Mouse (Mus musculus) olfactory bulb, adult 2 months (tissue): ENCODE data around the gene Sufu. TPM values are rescaled to one million over a fixed set of nuclear protein-coding genes. Genes with fewer than 3 reads are reported as not detected.
A peak's percentile ranks its signal among the peaks of the same experiment; 100 is the strongest.

ENCODE experiments used
- H3K27ac ChIP-seq: fragments of 200-500 bp; 2 replicates; pipeline ENCODE4 v1.5.1; 2012; ENCODE audit warnings: low read depth, low read length; ENCODE audit not compliant: insufficient read depth
- H3K4me1 ChIP-seq: fragments of 200-500 bp; 2 replicates; pipeline ENCODE4 v1.6.1; 2012; ENCODE audit warnings: low read length; ENCODE audit not compliant: control insufficient read depth, insufficient read depth
- H3K4me3 ChIP-seq: fragments of 200-500 bp; 2 replicates; pipeline ENCODE4 v1.5.1; 2012; ENCODE audit warnings: mild to moderate bottlenecking, low read depth, low read length, moderate library complexity; ENCODE audit not compliant: insufficient read depth
- CTCF ChIP-seq: fragments of 200-500 bp; IDR thresholded peaks from 2 replicates; pipeline ENCODE4 v1.5.1; 2012; ENCODE audit warnings: low read depth, mild to moderate bottlenecking, low read length, moderate library complexity; ENCODE audit not compliant: insufficient read depth
- POLR2A ChIP-seq: fragments of 200-500 bp; IDR thresholded peaks from 2 replicates; pipeline ENCODE4 v1.6.1; 2012; ENCODE audit warnings: mild to moderate bottlenecking, low read depth, low read length, moderate library complexity; ENCODE audit not compliant: insufficient read depth
- WGBS: fragments of 180-500 bp; shearing (Covaris S2); methylation state at CpG from one replicate; pipeline ENCODE4 v1.1.7; 2018; 5-methylcytosine and 5-hydroxymethylcytosine counted together
- polyA plus RNA-seq: library from polyadenylated mRNA; stranded (reverse); fragments of >200 nt; gene quantifications from 2 replicates; pipeline ENCODE4 v1.2.4, GENCODE M21; 2012; ENCODE audit warnings: low replicate concordance; ENCODE audit not compliant: missing spikeins, insufficient read depth, insufficient read length

Gene Sufu
- polyA plus RNA-seq, 1 experiment: not detected

- peaks cover 18% of the 10 kb centered on the region for H3K4me1 ChIP-seq
- peak within 1 kb of the TSS; percentile 98 for H3K27ac ChIP-seq
- peak within 1 kb of the TSS; percentile 90 for H3K4me3 ChIP-seq
- no peak for TF ChIP-seq CTCF
- 0 out of 2 replicates have a peak, but pooled peaks have one; percentile 36 for TF ChIP-seq POLR2A
- under 1% methylated on average over 60 of the region's 64 CpGs for WGBS
Observed at GRCm38 (mm10) chr19:46501401-46502068, 104.8 kb downstream of the Sufu start, which contains the start of gene Trim8. Gene Trim8, plus strand, starts transcription at chr19:46501702.

- H3K4me3 ChIP-seq: peak overlapping the region; percentile 90
- H3K27ac ChIP-seq: peak overlapping the region; percentile 98
- 0 out of 2 replicates have a peak, but pooled peaks have one; percentile 26 for TF ChIP-seq POLR2A
- TF ChIP-seq CTCF: no peak
- peaks cover 23% of the 10 kb centered on the region for H3K4me1 ChIP-seq
- WGBS: under 1% methylated on average over 41 of the region's 46 CpGs
Observed at GRCm38 (mm10) chr19:46502069-46502455, 105.4 kb downstream of the Sufu start.

GRCm38 (mm10) chr19:46502471-46503166 lies 105.9 kb downstream of the Sufu start:
- no peak for TF ChIP-seq POLR2A
- TF ChIP-seq CTCF: no peak
- peaks cover 29% of the 10 kb centered on the region for H3K4me1 ChIP-seq
- H3K27ac ChIP-seq: peak overlapping the region; percentile 98
- peak overlapping the region; percentile 90 for H3K4me3 ChIP-seq
- WGBS: under 1% methylated on average over 53 of the region's 53 CpGs

- Histone ChIP-seq H3K27ac (peak overlapping the region; percentile 98), H3K4me3 (peak overlapping the region; percentile 90), H3K4me1 (peaks cover 38% of the 10 kb centered on the region)
- WGBS: under 1% methylated on average over 21 of the region's 21 CpGs
- TF ChIP-seq CTCF: 0 out of 2 replicates have a peak, but pooled peaks have one; percentile 14
- no peak for TF ChIP-seq POLR2A
Observed at GRCm38 (mm10) chr19:46503351-46504084, 106.8 kb downstream of the Sufu start.

DNA sequence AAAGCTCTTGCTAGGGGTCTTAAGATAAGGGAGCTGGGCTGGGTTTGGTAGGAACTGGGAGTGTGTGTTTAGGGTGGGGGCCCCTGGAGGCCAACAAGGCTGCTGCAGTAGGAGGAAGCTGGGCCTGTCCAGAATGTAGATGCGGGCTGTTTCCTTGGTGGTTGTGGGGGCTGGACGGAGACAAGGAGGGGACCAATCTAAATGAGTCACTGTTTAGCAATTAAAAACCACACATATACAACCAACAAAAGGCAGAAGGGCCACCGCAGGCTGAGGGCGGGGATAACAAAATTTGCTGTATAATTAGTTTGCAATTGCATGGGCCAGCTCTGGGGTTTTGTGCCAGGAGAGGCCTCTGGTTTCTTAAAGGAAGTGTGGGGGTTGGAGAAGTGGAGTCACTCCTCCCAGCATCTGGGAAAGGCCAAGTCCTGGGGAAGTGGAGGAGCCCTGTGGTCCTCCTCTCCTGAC lies 107.4 kb downstream of the Sufu start:
- Histone ChIP-seq H3K4me1 (peaks cover 44% of the 10 kb centered on the region), H3K27ac (peak overlapping the region; percentile 98), H3K4me3 (peak overlapping the region; percentile 90)
- 0% methylated on average over 4 of the region's 4 CpGs for WGBS
- TF ChIP-seq POLR2A: no peak
- no peak for TF ChIP-seq CTCF

DNA sequence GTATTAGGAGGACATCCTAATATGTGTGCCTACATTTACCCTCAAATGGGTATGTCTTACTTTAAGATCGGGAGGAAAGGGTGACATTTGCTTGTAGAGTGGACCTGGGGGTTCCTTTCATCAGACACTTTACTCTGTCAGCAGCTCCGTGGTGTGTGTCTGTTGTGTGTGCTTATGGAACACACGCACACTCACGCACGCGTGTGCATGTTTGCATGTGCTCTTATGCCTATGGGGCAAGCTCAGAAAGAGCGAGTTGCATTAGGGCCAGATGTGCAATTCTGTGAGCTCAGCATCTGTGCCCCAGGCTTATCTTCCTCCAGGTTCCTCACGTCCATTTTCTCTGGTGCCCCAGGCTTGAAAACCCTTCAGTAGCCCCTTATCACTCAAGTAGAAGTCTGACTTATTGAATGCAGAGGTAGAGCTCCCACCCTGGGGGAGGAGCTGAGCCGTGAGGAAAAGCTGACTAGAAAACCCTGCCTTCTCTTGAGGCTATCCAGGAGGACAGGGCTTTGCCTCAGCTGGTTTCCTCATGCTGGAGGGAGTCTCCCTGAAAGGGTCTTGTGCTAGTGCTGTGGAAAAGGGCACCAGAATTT lies 108.2 kb downstream of the Sufu start:
- H3K4me1 ChIP-seq: peaks cover 51% of the 10 kb centered on the region

DNA sequence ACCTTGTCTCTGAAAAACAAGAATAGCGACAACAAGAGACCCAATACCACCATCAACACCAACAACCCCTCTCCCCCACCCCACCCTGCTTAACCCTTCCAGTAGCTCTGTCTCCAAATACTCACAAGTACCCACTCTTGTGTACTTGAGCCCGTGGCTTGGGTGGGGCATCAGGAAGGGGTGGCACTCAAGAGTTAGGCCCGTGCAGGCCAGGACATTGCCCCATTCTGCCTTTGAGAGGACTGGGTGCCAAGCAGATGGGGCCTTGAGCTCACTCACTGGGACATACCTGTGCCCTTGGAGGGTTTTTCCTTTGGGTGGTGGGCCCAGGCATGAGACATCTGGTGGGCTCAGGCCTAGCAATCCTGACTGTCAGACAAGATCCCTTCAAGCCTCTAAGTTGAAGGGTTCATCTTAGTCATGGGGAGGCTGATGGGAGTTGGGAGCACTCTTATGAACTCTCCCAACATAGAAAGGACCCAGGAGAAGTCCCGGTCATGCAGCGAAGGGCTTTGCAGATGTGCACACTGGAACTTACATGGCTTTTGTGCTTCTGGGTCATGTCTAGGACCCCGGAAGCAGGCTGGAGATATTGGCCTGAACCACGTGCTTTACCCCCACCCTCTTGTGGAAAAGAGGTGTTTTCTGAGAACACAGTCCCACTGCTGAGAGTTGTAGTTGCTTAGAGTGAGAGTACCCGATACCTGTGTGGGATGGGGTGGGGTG lies 109.1 kb downstream of the Sufu start:
- H3K4me1 ChIP-seq: peaks cover 54% of the 10 kb centered on the region
- 44% methylated on average over 8 of the region's 8 CpGs for WGBS

More for the DNA sequence above, 108.2 kb downstream of the Sufu start:
- 29% methylated on average over 9 of the region's 9 CpGs for WGBS
- TF ChIP-seq POLR2A (no peak), CTCF (no peak)
- Histone ChIP-seq H3K4me3 (peak overlapping the region; percentile 90), H3K27ac (peak overlapping the region; percentile 98)

GRCm38 (mm10) chr19:46506372-46506717 lies 109.6 kb downstream of the Sufu start:
- TF ChIP-seq POLR2A (no peak), CTCF (no peak)
- no peak overlapping the region for H3K27ac ChIP-seq
- 22% methylated on average over 3 of the region's 3 CpGs for WGBS
- H3K4me1 ChIP-seq: peaks cover 56% of the 10 kb centered on the region
- peak overlapping the region; percentile 20 for H3K4me3 ChIP-seq

More for the DNA sequence above, 109.1 kb downstream of the Sufu start:
- no peak for TF ChIP-seq CTCF
- no peak for TF ChIP-seq POLR2A
- H3K27ac ChIP-seq: no peak overlapping the region
- peak overlapping the region; percentile 20 for H3K4me3 ChIP-seq
